Mouse (Mus musculus) heart, adult 2 months (tissue): ENCODE measurements at regions not wholly inside any gene's neighbourhood (a gene's known extent, or its start where the extent isn't known, plus 50 kb on each side); places are given as distances from the start of the nearest gene placed in this dataset.

Source experiments
- CTCF ChIP-seq: fragments of 200-600 bp; IDR thresholded peaks from 2 replicates; pipeline ENCODE4 v1.8.1; 2022; ENCODE audit warnings: antibody characterized with exemption, mild to moderate bottlenecking, moderate library complexity
- EP300 ChIP-seq: fragments of 200-500 bp; IDR thresholded peaks from 2 replicates; pipeline ENCODE4 v1.6.1; 2011; ENCODE audit warnings: low read depth, low read length, control low read depth; ENCODE audit not compliant: insufficient read depth
- POLR2A ChIP-seq: fragments of 200-500 bp; IDR thresholded peaks from 2 replicates; pipeline ENCODE4 v1.6.1; 2011; ENCODE audit warnings: mild to moderate bottlenecking, low read depth, low read length, control low read depth; ENCODE audit not compliant: insufficient read depth

DNA sequence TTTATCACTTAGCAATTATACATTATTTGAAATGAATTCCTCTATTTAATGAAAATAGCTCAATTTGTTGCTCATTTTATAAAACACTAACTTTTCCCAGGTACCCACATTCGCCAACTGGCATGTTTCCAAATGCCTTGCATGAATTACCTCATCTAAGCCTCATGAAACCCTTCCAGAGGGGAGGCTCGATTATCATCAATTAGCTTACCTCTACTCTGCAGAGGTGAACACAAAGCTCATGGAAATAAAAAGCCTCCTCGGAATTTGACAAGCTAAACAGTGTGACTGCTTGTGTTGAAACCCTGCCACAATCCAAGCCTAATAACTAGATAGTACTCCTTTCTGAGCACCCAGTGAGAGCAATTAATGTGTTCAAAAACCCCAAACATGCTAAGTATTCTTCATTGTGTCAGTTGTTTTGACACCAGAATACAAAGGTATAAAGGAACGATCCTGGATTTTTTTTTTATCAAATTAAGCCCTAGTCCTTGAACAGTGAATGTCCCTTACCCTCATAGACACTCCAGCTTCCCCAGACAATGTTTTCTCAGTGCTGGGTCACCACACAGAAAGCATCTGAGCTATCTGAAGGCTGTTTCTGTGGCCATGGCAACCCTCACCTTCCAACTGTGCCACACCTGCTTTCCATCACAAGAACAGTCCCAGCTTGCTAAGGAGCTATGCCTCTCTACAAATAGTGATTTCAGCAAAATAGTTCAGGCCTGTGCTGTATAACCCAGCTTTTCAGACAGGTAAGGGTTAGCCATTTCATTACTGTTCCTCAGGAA lies 530.4 kb downstream of the Rapgef2 start:
- TF ChIP-seq POLR2A (no peak), CTCF (no peak), EP300 (no peak)
